Mouse (Mus musculus) limb, embryonic 14.5 days (tissue): ENCODE data around the gene Uba6. TPM values are rescaled to one million over a fixed set of nuclear protein-coding genes. Genes with fewer than 3 reads are reported as not detected.
A peak's percentile ranks its signal among the peaks of the same experiment; 100 is the strongest.

Source experiments
- ATAC-seq: fragments of 200-750 bp; cut with Nextera tagmentation; 2 replicates; pipeline ENCODE4 v1.8.0; 2017; ENCODE audit warnings: low read depth, moderate number of reproducible peaks, moderate TSS enrichment; ENCODE audit not compliant: low FRiP score
- DNase-seq: peaks from one replicate; pipeline ENCODE4 v3.0.0-alpha.2; 2015; ENCODE audit warnings: low spot score
- H3K27ac ChIP-seq: fragments of 300-500 bp; sonication (generic); replicated peaks from 2 replicates; pipeline ENCODE4 v1.5.1; 2014; ENCODE audit warnings: low read depth, mild to moderate bottlenecking, low read length, moderate library complexity, mixed read lengths
- H3K27me3 ChIP-seq: fragments of 300-500 bp; sonication (generic); 2 replicates; pipeline ENCODE4 v1.6.1; 2014; ENCODE audit warnings: low read length, mixed read lengths; ENCODE audit not compliant: control insufficient read depth, insufficient read depth
- H3K36me3 ChIP-seq: fragments of 300-500 bp; sonication (generic); 2 replicates; pipeline ENCODE4 v1.6.1; 2014; ENCODE audit warnings: mild to moderate bottlenecking, low read length, moderate library complexity, mixed read lengths; ENCODE audit not compliant: control insufficient read depth, insufficient read depth
- H3K4me1 ChIP-seq: fragments of 300-500 bp; sonication (generic); 2 replicates; pipeline ENCODE4 v1.6.1; 2014; ENCODE audit warnings: antibody characterized with exemption, low read length, mixed read lengths; ENCODE audit not compliant: control insufficient read depth, insufficient read depth
- H3K4me2 ChIP-seq: fragments of 300-500 bp; sonication (generic); replicated peaks from 2 replicates; pipeline ENCODE4 v1.6.1; 2014; ENCODE audit warnings: low read depth, mild to moderate bottlenecking, low read length, moderate library complexity; ENCODE audit not compliant: severe bottlenecking
- H3K4me3 ChIP-seq: fragments of 300-500 bp; sonication (generic); replicated peaks from 2 replicates; pipeline ENCODE4 v1.5.1; 2014; ENCODE audit warnings: low read length
- H3K9ac ChIP-seq: fragments of 300-500 bp; sonication (generic); 2 replicates; pipeline ENCODE4 v1.6.1; 2014; ENCODE audit warnings: mild to moderate bottlenecking, low read depth, low read length, moderate library complexity; ENCODE audit not compliant: severe bottlenecking
- H3K9me3 ChIP-seq: fragments of 300-500 bp; sonication (generic); 2 replicates; pipeline ENCODE4 v1.6.1; 2016; ENCODE audit warnings: low read length; ENCODE audit not compliant: control insufficient read depth
- POLR2A ChIP-seq: fragments of 200-500 bp; IDR thresholded peaks from 2 replicates; pipeline ENCODE4 v1.8.0; 2012; ENCODE audit warnings: inconsistent platforms, mild to moderate bottlenecking, moderate library complexity, borderline replicate concordance; ENCODE audit not compliant: insufficient read depth, insufficient read length; ENCODE audit errors: extremely low read depth
- WGBS: fragments of 180-500 bp; shearing (Covaris S2); extraction: QIAGEN DNeasy Blood & Tissue Kit; methylation state at CpG from one replicate; pipeline ENCODE4 v1.1.7; 2014; 5-methylcytosine and 5-hydroxymethylcytosine counted together
- polyA plus RNA-seq, 2 experiments: library from polyadenylated mRNA; depleted of rRNA in 1 of 2; stranded (reverse) in 1 of 2; unstranded in 1 of 2; fragments of >200 nt; fragmentation: Nextera tagmentation in 1 of 2; extraction: Ambion mirVana in 1 of 2; gene quantifications; 2 replicates each; pipeline versions ENCODE4 v1.2.1 to v1.2.3; 2012 to 2014

Uba6 gene
- polyA plus RNA-seq (2012; rRNA removed): 9.9 and 10.4 TPM in 2 replicates
- 17.8 and 19.4 TPM in 2 replicates for polyA plus RNA-seq (2014; fragmentation: Nextera tagmentation; extraction: Ambion mirVana)

GRCm38 (mm10) chr5:86172449-86173161, at the start of gene Uba6:
Uba6 (minus strand) TSS chr5:86172803.
- ATAC-seq: peak; percentile 99
- Histone ChIP-seq H3K27ac (peak within 1 kb of the TSS; percentile 94), H3K4me1 (0 out of 2 replicates have a peak, but pooled peaks cover 6% of the 10 kb centered on the region), H3K9me3 (no peaks in the 10 kb centered on the region), H3K4me2 (peak within 1 kb of the TSS; percentile 75), H3K27me3 (no peaks in the 10 kb centered on the region), H3K36me3 (peaks cover 10% of the 10 kb centered on the region), H3K9ac (peak within 1 kb of the TSS; percentile 79), H3K4me3 (peak within 1 kb of the TSS; percentile 76)
- peak; percentile 61; the same call in 1 of the 2 replicates for TF ChIP-seq POLR2A
- under 1% methylated on average over 64 of the region's 67 CpGs for WGBS
- peak; percentile 97 for DNase-seq

GRCm38 (mm10) chr5:86197801-86198200, 25.2 kb upstream of the Uba6 start, which contains the start of gene Gnrhr:
Gnrhr (minus strand) TSS chr5:86197901.
- 89% methylated on average over 10 of the region's 10 CpGs for WGBS

GRCm38 (mm10) chr5:86191356-86191755, 18.8 kb upstream of the Uba6 start:
- no peaks in the 10 kb centered on the region for H3K4me1 ChIP-seq
- DNase-seq (peak; percentile 73), ATAC-seq (no peak)
- no peak overlapping the region for H3K4me2 ChIP-seq
- H3K36me3 ChIP-seq: no peaks in the 10 kb centered on the region
- WGBS: 13% methylated on average over 4 of the region's 4 CpGs
- H3K27me3 ChIP-seq: no peaks in the 10 kb centered on the region
- H3K4me3 ChIP-seq: no peak overlapping the region
- H3K27ac ChIP-seq: no peak overlapping the region
- H3K9ac ChIP-seq: no peak overlapping the region
- TF ChIP-seq POLR2A: no peak
- H3K9me3 ChIP-seq: no peaks in the 10 kb centered on the region

More at GRCm38 (mm10) chr5:86197801-86198200, 25.2 kb upstream of the Uba6 start, which contains the start of gene Gnrhr:
- no peak within 1 kb of the TSS for H3K4me2 ChIP-seq
- no peak within 1 kb of the TSS for H3K27ac ChIP-seq
- TF ChIP-seq POLR2A: no peak
- no peaks in the 10 kb centered on the region for H3K27me3 ChIP-seq
- DNase-seq (no peak), ATAC-seq (no peak)
- H3K36me3 ChIP-seq: no peaks in the 10 kb centered on the region
- no peaks in the 10 kb centered on the region for H3K4me1 ChIP-seq
- no peak within 1 kb of the TSS for H3K9ac ChIP-seq
- H3K9me3 ChIP-seq: no peaks in the 10 kb centered on the region
- no peak within 1 kb of the TSS for H3K4me3 ChIP-seq

- Histone ChIP-seq H3K4me2 (no peak overlapping the region), H3K4me3 (no peak overlapping the region), H3K36me3 (no peaks in the 10 kb centered on the region), H3K9ac (no peak overlapping the region), H3K27ac (no peak overlapping the region), H3K27me3 (no peaks in the 10 kb centered on the region), H3K4me1 (no peaks in the 10 kb centered on the region), H3K9me3 (no peaks in the 10 kb centered on the region)
- no peak for TF ChIP-seq POLR2A
- WGBS: 29% methylated on average over 5 of the region's 5 CpGs
- DNase-seq: peak; percentile 12
- ATAC-seq: no peak
These were observed 18.2 kb upstream of the Uba6 start for GRCm38 (mm10) chr5:86190770-86191169.

DNA sequence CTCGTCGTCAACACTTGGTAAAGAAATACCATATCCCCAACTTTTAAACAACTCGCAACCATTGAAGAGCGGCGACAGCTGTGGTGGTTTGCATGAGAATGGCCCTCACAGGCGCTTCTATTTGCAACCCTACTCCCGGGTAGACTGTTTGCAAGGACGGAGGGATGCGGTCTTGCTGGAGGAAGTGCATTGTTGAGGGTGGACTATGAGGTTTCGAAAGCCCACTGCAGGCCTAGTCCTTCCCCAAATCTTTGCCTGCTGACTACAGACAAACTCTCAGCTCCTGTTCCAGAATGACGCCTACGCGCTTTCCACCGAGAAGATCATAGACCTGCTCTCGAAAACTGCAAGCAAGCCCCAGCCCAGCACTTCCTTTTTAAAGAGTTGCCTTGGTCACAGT, 17.7 kb upstream of the Uba6 start:
- H3K4me1 ChIP-seq: no peaks in the 10 kb centered on the region
- 53% methylated on average over 15 of the region's 15 CpGs for WGBS
- no peaks in the 10 kb centered on the region for H3K9me3 ChIP-seq
- no peak overlapping the region for H3K27ac ChIP-seq
- no peak for ATAC-seq
- H3K4me2 ChIP-seq: no peak overlapping the region
- TF ChIP-seq POLR2A: no peak
- H3K36me3 ChIP-seq: no peaks in the 10 kb centered on the region
- DNase-seq: no peak
- H3K9ac ChIP-seq: no peak overlapping the region
- H3K27me3 ChIP-seq: no peaks in the 10 kb centered on the region
- H3K4me3 ChIP-seq: no peak overlapping the region
